Mouse (Mus musculus): ENCODE measurements around the gene Ptn.

The Ptn gene

DNA sequence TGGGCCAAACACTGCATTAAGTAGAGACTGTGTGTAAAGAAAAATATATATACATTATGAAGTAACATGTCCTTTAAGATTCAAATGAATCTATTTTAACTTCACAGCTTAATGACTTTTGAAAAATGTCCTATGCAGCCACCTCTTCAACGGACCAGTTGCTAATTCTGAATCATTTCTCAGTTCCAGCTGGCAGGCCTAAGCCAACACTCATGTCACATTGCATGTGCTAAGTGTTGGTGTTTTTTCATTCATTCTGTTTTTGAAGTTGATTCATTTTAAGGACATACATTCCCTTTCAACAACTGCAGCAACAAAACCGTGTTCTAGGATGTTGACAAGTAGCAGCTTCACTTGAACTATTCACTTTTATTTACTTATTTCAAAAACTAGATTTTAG is 6.0 kb upstream of the Ptn start:
- in situ Hi-C loops (cut with MboI, MseI) = no loop called here

DNA sequence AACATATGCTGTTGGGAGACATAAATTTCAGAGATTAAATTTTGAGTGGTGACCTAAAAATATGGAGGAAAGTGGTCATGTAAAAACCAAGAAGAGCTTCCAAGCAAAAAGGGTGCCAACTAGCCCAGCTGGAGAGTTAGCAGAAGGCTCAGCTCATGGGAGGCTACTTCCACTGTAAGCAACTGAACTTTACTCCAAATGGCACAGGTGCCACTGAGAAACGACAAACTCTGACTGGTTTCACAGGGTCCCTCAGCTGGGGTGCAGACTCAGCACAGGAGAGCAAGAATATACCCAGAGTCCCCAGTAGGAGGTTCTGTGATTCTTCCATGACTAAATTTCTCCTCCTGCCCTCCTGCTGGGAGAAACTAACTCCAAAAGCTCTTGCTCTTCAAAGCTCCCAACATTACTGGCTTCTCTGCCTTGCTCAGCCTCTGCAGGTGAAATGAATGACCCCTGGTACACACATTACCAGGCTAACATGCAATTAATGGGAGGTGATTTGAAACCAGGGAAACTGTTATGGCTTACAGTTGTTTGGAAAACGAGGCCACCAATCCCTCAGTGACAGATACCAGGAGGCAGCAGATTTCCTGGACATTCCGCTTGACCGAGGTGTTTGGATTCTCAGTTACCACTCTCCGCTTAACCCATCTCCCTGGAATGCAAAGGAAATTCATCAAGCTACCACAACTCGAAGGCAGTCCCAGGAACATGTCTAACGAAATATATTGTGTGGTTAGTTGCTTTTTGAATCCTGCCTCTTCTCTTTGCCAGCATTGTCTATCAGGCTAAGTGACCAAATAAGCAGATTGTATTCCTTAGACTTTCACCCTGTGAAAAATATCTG is 2.9 kb upstream of the Ptn start:
- in situ Hi-C loops (cut with MboI, MseI) = no loop called here

DNA sequence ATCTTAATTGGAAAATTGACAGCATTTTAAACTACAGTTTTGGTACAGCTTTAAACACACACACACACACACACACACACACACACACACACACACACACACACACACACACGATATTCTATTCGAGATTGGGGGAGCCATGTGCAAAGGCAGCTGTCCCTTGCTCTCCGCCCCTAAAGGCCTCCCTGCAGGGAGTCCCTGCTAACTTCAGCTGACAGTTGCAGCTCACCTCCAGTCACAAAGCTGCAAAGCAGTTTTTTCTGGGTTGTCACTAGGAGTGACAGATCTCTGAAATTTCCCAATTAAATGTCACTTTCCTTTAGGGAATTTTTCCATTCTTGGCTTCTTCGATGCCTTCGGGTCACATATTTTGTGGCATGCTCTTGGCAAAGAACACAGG is 428 bp upstream of the Ptn start:
- in situ Hi-C loops (cut with MboI, MseI) = no loop called here

DNA sequence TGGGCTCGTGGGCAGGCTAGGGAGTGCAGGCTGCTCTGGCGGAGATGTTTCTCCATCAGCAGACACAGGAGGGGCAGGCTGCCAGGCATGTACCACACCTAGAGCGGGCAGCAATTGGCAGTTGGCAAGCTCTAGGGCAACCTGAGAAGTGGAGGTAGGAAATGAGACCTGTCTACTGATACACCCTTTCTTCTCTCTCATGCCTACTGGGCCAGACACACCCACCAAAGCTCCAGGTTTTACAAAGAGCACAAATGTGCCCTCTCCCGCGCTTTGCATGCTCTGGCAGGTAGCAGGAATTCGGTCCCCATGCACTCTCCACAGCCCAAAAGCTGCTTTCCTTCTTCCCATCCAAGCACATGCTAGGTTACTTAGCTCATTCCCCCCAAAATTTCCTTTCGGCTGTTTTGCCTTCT is 701 bp downstream of the Ptn start:
- in situ Hi-C loops (cut with MboI, MseI) = no loop called here

DNA sequence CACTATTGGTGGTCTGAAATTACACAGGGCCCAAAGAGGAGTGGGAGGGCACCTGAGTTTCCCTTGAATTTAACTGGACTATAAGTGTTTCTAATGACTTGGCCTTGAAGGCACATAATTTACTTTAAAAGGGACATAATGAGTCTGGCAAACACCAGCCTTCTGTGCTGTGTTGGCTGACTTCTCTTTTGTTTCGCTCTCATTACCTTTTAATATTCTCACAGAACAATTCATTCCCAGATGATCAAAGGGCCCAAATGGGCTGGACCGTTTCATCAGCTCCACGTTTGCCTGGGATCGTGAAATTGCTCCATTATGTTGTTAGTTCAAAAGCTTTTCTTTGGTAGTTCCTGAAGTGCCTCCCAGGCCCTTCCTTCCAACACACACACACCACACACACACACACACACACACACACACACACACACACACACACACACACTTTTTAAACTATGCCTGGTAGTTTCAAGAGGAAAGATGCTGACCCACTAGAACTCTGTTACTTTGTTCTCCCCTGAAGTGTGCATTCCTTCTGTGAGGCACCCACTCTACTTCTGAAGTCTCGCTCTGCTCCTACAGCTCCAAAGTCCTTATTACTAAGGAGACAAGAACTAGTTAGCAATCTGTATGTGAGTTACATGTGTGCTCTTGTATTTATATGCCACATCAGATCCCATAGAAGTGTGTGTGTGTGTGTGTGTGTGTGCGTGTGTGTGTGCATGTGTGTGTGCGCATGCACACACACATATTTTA is 1.5 kb downstream of the Ptn start:
- in situ Hi-C loops (cut with MboI, MseI) = no loop called here

DNA sequence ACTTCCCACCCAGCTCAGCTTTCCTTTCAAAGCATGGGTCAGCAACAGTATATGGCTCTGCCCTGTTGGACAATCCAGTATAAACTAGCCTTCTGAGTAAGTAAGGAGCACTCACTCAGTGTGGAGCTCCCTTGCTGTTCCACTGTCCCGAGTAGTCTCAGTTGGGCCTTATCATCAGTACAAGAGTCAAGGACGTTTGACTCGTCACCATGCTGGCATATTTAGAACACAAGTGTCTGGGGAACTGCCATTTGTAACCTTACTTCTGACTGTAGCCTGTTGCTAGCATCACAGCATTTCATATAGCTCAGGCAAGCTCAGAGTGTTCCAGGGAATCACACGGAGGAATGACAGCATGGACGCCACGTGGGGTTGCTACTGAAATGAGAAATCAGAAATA is 3.1 kb downstream of the Ptn start:
- in situ Hi-C loops (cut with MboI, MseI) = no loop called here

DNA sequence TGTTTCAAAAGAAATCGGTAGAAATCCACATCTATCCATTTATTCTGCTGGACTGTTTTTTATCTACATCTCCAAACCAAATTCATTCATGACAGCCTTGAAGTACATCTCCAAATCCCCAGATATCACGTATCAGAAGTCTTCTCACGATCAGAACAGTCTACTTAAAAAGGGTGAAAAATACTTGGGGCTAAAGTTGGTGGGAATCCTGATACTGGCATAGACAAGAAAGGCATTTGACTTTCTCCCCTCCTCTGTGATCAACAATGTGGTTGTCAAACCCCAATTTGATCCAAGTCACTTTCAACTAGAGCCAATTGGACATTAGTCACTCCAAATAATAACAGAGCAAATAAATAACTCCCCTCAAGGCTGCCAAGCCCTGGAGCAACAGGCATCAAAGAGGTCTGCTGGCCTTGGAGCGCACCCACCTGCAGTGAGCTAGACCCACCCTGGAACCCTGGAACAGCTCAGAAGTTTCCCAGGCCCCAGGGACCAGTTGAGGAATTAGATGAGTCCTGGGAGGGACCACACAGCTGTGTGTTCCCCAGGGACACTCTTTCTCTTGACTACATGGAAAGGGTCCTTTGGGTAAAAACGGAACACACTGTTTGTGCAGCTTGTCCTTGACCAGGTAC is 9.6 kb downstream of the Ptn start:
- in situ Hi-C loops (cut with MboI, MseI) = no loop called here

DNA sequence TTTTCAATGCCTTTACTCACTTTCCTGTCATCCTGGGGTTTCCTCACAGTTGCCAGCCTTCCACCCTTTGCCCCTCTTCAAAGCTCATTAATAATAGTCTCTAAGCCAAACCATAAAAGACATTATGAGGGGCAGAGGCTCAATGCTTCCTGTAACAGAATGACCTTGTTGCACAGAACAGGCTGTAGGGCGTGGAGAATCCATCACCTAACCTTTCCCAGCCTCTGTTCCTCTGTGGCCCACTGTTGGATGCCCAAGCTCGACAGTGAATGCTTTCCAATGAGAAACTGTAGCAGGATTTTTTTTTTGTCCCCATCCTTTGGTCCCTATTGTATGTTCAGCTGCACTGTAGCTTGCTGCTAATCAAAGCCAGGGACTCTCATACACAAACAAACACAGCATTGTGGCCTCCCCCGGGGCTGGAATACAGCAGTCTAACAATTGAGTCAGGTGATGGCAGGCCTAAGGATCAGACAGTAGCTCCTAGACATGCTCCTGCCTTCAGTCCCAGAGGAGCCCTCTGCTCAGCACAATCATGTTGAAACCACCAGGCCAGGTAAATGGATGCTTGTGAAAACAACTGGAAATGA is 12.9 kb downstream of the Ptn start:
- in situ Hi-C loops (cut with MboI, MseI) = no loop called here

DNA sequence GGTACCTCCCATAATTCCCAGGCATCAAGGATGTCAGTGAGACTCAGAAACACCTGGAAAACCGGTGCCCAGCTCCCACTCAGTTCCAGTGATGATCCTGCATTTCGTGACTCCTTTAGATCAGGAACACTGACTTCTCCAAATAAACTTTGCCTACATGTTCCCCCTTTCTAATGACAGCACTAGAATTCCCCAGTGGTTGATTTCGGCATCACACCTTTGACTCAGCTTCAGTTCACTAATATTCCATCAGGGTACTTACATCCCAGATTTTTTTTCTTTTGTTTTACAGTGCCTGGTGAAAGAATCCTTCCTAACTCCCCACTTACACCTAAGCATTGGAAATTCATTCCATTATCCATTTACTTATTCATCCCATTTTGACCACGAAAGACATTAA is 15.5 kb downstream of the Ptn start:
- in situ Hi-C loops (cut with MboI, MseI) = no loop called here

DNA sequence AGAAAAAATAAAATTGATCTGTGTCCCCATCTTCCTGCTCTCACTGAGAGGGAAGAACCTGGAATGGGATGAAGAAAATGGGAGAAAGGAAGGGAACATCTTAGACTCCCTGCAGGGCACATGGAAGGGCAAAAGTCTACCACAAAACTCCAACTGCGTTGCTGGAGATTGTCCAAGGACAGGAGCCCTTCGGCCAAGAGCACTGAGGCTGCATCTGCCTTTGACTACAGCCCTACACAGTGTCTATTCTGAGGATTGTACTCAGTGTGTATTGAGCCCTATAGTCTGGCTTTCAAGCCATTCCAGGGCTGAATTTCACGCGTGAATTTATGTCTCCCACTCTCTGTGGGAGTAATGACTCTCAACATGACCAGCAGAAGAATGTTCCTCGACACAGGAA is 16.2 kb downstream of the Ptn start:
- in situ Hi-C loops (cut with MboI, MseI) = no loop called here

DNA sequence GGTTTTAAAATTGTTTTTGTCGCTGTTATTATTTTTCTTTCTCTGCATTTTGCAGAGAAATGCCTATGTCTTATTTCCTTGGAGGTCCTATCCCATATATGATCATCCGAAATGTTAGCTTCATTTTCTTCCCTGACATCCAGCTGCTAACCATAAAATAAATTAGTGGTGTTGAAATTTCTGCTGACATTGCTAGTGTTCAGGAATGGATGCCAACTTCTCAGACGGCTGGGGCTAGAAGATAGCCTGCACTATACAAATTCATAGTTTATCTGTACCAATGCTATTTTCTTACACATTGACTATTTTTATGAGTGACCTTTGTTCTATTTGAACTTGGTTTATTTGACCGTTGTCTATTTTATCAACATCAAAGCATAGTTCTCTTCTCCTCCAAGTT is 20.8 kb downstream of the Ptn start:
- in situ Hi-C loops (cut with MboI, MseI) = no loop called here

DNA sequence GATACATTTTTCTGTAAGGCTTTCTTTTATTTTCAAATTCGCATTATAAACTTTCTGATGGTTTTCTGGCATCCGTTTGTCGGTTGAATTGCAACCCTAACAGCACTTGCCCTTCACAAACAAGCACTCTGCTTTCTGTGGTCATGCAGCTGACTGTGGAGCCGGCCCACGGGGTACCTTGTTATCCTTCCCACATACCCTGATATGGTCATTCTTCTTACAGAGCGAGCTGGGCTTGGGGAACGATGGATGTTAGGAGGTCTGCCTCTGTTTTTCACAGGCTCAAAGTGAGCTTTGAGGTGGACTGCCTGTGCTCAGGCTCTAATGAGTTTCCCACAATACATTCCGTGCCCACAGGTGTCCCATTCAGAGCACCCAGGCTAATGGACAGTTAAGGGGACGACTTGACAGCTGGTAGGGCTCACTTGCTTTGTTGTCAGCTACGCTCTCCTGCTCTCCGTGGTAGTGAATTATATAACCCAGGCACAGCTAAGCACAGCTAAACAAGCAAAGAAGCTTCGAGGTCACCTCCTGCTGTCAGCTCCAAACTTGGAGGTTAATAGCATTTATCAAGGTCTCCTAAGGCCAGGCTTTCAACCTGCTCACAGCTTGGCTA is 21.3 kb downstream of the Ptn start:
- in situ Hi-C loops (cut with MboI, MseI) = no loop called here

DNA sequence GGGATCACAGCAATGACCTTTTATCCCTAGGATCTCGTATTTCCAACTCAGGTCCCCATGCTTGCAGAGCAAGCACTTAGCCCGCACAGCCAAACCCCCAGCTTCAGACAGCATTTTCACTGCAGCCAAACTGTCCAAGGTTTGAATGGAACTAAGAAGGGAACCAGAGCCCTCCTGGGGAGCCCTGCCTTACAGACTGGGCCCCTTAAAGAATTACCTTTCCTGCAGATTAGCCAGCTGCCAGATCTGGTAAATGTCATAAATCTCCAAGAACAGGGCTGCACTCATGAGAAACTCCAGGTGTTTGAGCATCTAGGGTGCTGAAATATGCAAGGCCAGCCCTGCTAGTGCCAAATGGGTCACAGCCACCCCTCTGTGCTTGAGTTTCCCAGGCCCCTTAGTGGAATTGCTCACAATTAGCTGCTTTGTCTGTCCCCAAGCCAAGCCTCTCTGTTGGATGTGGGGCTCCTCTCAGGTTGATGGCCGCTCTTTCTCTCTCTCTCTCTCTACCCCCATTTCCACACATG is 25.3 kb downstream of the Ptn start:
- in situ Hi-C loops (cut with MboI, MseI) = no loop called here

DNA sequence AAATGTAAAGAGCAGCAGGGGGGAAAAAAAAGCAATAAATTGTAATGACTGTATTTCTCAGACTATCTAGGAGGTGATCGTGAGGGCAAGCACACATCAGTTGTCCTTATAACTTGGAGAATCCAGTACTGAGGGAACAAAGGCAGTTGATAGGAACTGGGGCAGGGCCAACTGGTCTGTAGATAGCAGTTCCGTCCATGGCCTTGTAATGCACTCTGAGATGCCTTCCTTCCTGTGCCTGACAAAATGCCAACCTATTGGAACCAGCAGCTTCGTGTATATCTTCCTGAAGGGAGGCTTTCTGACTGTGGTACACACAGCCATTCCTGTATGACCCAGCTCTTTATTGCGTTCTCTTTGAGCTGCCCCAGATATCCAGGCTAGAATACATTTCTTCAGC is 27.5 kb downstream of the Ptn start:
- in situ Hi-C loops (cut with MboI, MseI) = no loop called here

DNA sequence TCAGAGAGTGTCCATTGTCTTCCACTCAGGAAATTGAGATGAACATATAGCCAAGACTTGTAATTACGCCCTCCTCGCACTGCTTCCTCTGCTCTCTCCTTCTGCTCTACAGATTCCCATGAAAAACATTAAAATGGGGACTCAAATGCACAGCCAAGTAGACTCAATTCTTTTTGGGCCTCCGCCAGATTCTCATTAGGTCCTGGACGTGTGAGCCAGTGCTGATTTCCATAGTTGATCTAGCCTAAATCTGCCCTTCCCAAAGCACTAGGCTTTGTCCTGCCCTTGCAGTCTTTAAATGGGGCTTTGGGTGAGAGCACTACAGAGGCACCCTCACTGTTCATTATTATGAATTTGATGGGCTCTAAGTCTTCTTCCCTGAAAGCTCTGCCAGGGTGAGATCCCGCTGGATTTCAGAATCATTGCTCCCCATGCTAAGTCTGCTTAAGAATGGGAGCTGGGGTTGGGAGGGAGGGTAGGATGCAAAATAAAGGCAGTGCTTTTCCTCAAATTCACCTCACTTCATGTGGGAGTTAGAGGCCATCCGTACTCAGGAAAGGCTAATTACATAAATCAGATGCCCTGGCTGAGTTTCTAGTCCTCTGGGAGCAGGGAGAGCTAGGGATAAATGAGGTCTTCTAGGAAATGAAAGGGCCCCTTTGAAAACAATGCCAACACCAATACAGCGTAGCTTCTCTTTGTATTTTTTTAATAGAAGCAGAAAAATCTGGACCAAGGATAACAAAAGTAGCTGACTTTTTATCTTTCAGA is 32.3 kb downstream of the Ptn start:
- in situ Hi-C loops (cut with MboI, MseI) = no loop called here

DNA sequence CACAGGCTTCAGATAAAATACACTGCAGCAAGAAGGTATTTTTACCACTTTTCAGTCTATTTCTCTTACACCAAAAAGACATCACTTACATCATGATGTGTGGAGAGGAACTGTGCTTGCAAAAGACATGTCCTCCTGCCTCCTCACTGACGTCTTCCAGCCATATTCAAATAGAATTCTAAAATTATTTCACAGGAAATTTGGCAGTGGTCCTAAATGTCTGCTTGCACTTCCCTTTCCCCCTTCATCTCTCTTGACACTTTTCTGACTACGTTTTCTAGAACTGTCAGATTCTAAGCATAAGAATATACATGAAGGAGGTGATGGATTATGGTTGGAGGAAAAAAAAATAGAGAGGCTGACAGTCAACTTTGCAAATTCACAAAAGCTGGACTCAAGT is 33.0 kb downstream of the Ptn start:
- in situ Hi-C loops (cut with MboI, MseI) = no loop called here

DNA sequence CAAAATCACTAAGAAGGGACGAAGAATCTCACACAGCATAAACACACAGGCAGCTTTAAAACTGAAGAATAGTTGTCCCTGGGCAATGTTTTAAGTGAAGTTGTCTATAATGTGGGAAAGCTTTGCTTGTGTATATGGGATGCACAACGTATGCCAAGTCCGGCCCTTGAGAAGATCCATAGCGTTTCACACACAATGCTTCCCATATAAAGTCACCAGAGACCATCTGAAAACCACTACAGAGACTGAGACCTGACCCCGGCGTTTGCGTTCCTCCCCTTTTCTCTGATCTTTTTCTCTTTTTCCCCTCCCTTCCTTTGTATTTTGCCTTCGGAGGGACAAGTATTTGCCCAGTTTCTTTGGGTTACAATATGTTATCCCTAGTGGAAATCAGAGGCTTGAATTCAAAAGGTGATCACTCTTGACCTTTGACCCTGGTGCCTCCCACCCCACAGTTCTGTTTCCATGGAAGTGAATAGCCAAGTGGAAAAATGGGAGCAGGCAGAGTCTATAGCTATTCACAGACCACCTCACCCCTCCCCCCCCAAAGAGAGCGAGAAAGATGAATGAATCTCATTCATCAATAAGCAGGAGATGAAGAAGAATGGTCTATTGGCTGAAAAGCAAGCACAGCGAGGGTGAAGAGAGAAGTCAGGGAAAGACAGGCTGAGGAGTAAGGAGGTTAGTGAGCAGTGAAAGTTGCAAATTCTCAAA is 34.2 kb downstream of the Ptn start:
- in situ Hi-C loops (cut with MboI, MseI) = no loop called here

DNA sequence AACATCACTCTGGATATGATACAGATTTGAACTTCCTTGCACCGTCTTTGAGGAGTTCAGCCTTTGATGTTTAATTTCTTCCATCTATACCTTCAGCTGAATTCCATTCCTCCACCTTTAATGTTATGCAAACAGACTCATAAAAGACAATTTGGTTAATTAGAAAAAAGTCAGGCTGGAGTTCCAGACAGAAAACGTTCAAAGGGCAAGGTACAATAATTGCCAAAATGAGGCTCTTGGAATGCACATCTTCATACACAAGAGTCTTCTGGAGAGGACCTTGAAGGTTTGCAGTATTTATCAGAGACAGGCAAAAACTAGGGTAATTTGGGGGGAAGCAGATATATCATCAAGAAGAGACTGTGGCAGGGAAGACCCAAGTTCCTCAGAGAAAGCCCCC is 37.5 kb downstream of the Ptn start:
- in situ Hi-C loops (cut with MboI, MseI) = no loop called here

DNA sequence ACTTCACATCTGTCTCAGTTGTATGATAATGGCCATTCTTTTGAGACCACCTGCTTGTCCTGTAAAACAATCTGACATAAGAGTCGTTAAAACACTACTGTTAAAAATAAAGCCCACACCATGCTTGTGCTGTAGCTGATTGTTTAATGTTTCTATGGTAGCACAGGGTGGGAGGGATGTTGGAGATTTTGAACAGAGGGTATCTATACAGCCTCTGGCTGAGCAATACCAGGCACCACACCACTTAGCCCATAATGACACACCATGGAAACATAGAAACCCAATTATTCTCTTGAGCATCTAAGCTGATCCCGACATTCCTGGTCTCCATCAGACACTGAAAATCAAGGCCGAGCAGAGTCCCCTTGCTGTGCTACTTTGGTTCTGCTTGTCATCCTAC is 41.0 kb downstream of the Ptn start:
- in situ Hi-C loops (cut with MboI, MseI) = no loop called here

DNA sequence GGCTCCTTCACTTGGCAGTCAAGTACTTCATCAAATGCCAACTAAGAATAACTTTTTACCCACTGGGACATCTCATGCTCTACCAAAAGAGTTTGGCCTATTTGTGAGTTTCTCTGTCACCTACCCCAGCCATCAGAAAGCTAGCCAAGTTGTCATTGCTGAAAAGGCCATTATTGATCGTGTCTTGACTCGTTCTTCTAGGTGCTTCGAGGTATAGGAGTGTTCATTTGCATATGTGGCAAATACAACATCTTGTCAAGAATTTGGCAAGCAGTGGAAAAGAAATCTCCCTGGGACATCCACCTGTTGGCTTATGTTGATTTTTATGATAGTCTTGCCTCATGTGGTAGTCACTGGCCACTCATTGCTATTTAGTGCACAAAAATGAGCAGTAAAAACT is 43.1 kb downstream of the Ptn start:
- in situ Hi-C loops (cut with MboI, MseI) = no loop called here

Data from T-helper 17 cell (primary cell).